Mouse (Mus musculus) hindbrain, embryonic 10.5 days (tissue): ENCODE results near the gene Coro1c. TPM values are rescaled to one million over a fixed set of nuclear protein-coding genes. Genes with fewer than 3 reads are reported as not detected.
A peak's percentile ranks its signal among the peaks of the same experiment; 100 is the strongest.

Experiments used
- DNase-seq: peaks from one replicate; pipeline ENCODE4 v3.0.0-alpha.2; 2017; ENCODE audit warnings: low spot score
- H3K27ac ChIP-seq: fragments of 300-500 bp; sonication (generic); 2 replicates; pipeline ENCODE4 v1.5.1; 2016; ENCODE audit warnings: mild to moderate bottlenecking, moderate library complexity
- H3K27me3 ChIP-seq: fragments of 300-500 bp; sonication (generic); 2 replicates; pipeline ENCODE4 v1.6.1; 2016; ENCODE audit warnings: mild to moderate bottlenecking; ENCODE audit not compliant: poor library complexity, insufficient read depth, severe bottlenecking
- H3K36me3 ChIP-seq: fragments of 300-500 bp; sonication (generic); 2 replicates; pipeline ENCODE4 v1.6.1; 2016; ENCODE audit warnings: mild to moderate bottlenecking, moderate library complexity
- H3K4me1 ChIP-seq: fragments of 300-500 bp; sonication (generic); replicated peaks from 2 replicates; pipeline ENCODE4 v1.6.1; 2016; ENCODE audit warnings: mild to moderate bottlenecking
- H3K4me3 ChIP-seq: fragments of 300-500 bp; sonication (generic); 2 replicates; pipeline ENCODE4 v1.5.1; 2016; ENCODE audit warnings: mild to moderate bottlenecking, moderate library complexity
- H3K9me3 ChIP-seq: fragments of 300-500 bp; sonication (generic); 2 replicates; pipeline ENCODE4 v1.6.1; 2016; ENCODE audit warnings: mild to moderate bottlenecking, moderate library complexity
- WGBS: fragments of 180-500 bp; shearing (Covaris S2); methylation state at CpG from one replicate; pipeline ENCODE4 v1.1.7; 2016; 5-methylcytosine and 5-hydroxymethylcytosine counted together
- polyA plus RNA-seq: library from polyadenylated mRNA; unstranded; fragments of >200 nt; fragmentation: Nextera tagmentation; extraction: Ambion mirVana; gene quantifications from 2 replicates; pipeline ENCODE4 v1.2.1, GENCODE M21; 2016

Coro1c gene
- polyA plus RNA-seq, 1 experiment from 2014 or later = 258 TPM

- DNase-seq = peak; percentile 29
- Histone ChIP-seq H3K9me3 (peaks cover 5% of the 10 kb centered on the region; the same call in 1 of the 2 replicates), H3K36me3 (no peaks in the 10 kb centered on the region), H3K27me3 (no peaks in the 10 kb centered on the region), H3K27ac (peak overlapping the region; percentile 50; the same call in 1 of the 2 replicates), H3K4me3 (no peak overlapping the region), H3K4me1 (peaks cover 26% of the 10 kb centered on the region)
- WGBS = 48% methylated on average over 9 of the region's 9 CpGs
These were observed 100.8 kb downstream of the Coro1c start for GRCm38 (mm10) chr5:113807712-113808111.

DNA sequence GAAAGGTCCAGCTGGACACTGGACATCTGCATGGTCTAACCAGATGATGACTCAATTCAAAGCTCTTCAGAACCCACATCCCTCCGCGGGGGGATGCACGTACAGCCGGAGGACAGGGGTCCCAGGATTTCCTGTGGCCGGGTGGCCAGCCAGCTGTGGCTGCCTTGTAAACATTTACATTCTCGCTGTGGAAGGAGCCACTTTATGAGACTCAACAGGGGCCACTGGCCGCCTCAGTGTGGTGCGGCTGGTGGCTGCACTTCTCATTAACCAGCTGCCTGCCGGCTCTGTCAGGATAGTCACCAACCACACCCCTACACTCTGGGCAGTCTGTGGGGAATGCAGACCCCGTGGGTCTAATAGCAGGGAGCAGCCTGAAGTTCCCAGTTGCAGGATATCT is 102.1 kb downstream of the Coro1c start:
- 40% methylated on average over 10 of the region's 10 CpGs for WGBS
- H3K27me3 ChIP-seq = no peaks in the 10 kb centered on the region
- no peak overlapping the region for H3K4me3 ChIP-seq
- H3K36me3 ChIP-seq = no peaks in the 10 kb centered on the region
- H3K4me1 ChIP-seq = peaks cover 26% of the 10 kb centered on the region
- H3K9me3 ChIP-seq = peaks cover 4% of the 10 kb centered on the region; the same call in 1 of the 2 replicates
- no peak for DNase-seq
- no peak overlapping the region for H3K27ac ChIP-seq

DNA sequence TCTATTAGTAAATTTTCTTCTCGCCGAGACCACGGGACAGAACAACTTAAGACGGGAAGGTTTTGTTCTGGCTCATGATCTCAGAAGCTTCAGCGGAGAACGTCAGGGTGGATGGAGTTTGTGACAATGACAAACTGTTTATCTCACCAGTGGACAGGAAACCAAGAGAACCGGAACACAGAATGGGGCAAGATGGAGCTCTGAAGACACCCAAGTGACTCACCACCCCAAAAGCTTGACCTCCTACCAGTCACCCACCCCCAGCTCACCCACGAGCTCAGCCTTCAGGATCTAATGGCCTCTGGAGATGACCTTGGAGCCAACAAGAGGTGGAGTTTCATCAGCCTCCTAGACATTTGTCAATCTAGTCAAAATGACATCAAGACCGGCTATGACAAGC is 103.3 kb downstream of the Coro1c start:
- Histone ChIP-seq H3K9me3 (no peaks in the 10 kb centered on the region), H3K27me3 (no peaks in the 10 kb centered on the region; the same call in 1 of the 2 replicates), H3K4me1 (peaks cover 31% of the 10 kb centered on the region), H3K4me3 (no peak overlapping the region), H3K36me3 (no peaks in the 10 kb centered on the region), H3K27ac (no peak overlapping the region)
- no peak for DNase-seq
- 92% methylated on average over 9 of the region's 9 CpGs for WGBS

- WGBS = 68% methylated on average over 7 of the region's 7 CpGs
- H3K4me1 ChIP-seq = peaks cover 39% of the 10 kb centered on the region
- no peaks in the 10 kb centered on the region for H3K9me3 ChIP-seq
- no peak for DNase-seq
- H3K27me3 ChIP-seq = peaks cover 3% of the 10 kb centered on the region
- H3K4me3 ChIP-seq = no peak overlapping the region
- no peaks in the 10 kb centered on the region for H3K36me3 ChIP-seq
- H3K27ac ChIP-seq = no peak overlapping the region
These were observed 104.1 kb downstream of the Coro1c start for GRCm38 (mm10) chr5:113804395-113804966.

GRCm38 (mm10) chr5:113800280-113800679 is 108.3 kb downstream of the Coro1c start, which contains the start of gene Tmem119:
Tmem119 (minus strand) TSS chr5:113800516.
- Histone ChIP-seq H3K4me1 (peaks cover 62% of the 10 kb centered on the region), H3K27ac (peak within 1 kb of the TSS; percentile 84)

GRCm38 (mm10) chr5:113799691-113800090 is 108.9 kb downstream of the Coro1c start:
- H3K27ac ChIP-seq = peak overlapping the region; percentile 84
- 0 out of 2 replicates have a peak, but pooled peaks cover 1% of the 10 kb centered on the region for H3K36me3 ChIP-seq
- peak overlapping the region; percentile 44 for H3K4me3 ChIP-seq
- peak; percentile 40 for DNase-seq
- peaks cover 48% of the 10 kb centered on the region for H3K27me3 ChIP-seq
- H3K9me3 ChIP-seq = no peaks in the 10 kb centered on the region
- H3K4me1 ChIP-seq = peaks cover 62% of the 10 kb centered on the region
- 38% methylated on average over 5 of the region's 5 CpGs for WGBS

More at GRCm38 (mm10) chr5:113800280-113800679, 108.3 kb downstream of the Coro1c start, which contains the start of gene Tmem119:
- DNase-seq = peak; percentile 86
- Histone ChIP-seq H3K36me3 (no peaks in the 10 kb centered on the region), H3K27me3 (peaks cover 42% of the 10 kb centered on the region), H3K9me3 (no peaks in the 10 kb centered on the region), H3K4me3 (peak within 1 kb of the TSS; percentile 44)
- 1% methylated on average over 11 of the region's 11 CpGs for WGBS

DNA sequence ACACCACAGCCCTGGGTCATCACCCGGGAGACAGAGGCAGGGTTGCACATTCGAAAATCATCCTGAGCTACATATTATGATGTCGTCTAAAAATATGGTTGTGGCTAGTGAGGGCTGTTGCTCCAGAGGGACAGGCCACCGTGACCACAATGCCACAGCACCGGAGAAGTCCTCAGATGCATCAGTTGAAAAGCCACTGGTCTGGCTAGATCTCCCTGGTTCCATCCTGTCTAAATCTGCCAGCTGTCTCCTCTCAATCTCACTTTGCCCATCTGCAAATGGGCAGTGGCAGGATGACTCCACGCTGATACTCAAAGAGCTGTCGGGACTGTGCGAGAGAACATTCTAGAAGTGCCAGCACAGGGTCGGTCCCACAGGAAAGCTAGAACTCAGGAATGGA is 110.0 kb downstream of the Coro1c start:
- H3K4me3 ChIP-seq = peak overlapping the region; percentile 44; the same call in 1 of the 2 replicates
- 0 out of 2 replicates have a peak, but pooled peaks cover 5% of the 10 kb centered on the region for H3K36me3 ChIP-seq
- no peaks in the 10 kb centered on the region for H3K9me3 ChIP-seq
- H3K27me3 ChIP-seq = peaks cover 52% of the 10 kb centered on the region
- H3K4me1 ChIP-seq = peaks cover 62% of the 10 kb centered on the region
- WGBS = 78% methylated on average over 9 of the region's 9 CpGs
- peak overlapping the region; percentile 23; the same call in 1 of the 2 replicates for H3K27ac ChIP-seq
- no peak for DNase-seq

- WGBS = 8% methylated on average over 19 of the region's 19 CpGs
- Histone ChIP-seq H3K27ac (peak overlapping the region; percentile 69), H3K27me3 (peaks cover 52% of the 10 kb centered on the region), H3K9me3 (no peaks in the 10 kb centered on the region), H3K4me3 (peak overlapping the region; percentile 33), H3K4me1 (peaks cover 65% of the 10 kb centered on the region), H3K36me3 (0 out of 2 replicates have a peak, but pooled peaks cover 5% of the 10 kb centered on the region)
- DNase-seq = peak; percentile 19
These were observed 111.2 kb downstream of the Coro1c start for GRCm38 (mm10) chr5:113797149-113797882.

GRCm38 (mm10) chr5:113796401-113797148 is 112.0 kb downstream of the Coro1c start:
- H3K27me3 ChIP-seq = peaks cover 52% of the 10 kb centered on the region
- WGBS = 9% methylated on average over 13 of the region's 13 CpGs
- peak overlapping the region; percentile 33 for H3K4me3 ChIP-seq
- H3K9me3 ChIP-seq = no peaks in the 10 kb centered on the region
- H3K27ac ChIP-seq = peak overlapping the region; percentile 69
- H3K36me3 ChIP-seq = 0 out of 2 replicates have a peak, but pooled peaks cover 5% of the 10 kb centered on the region
- peak; percentile 80 for DNase-seq
- peaks cover 72% of the 10 kb centered on the region for H3K4me1 ChIP-seq

Other genes with a start within 250 kb of the Coro1c start
- not detected in 2 replicates for gene 1700069L16Rik, start 184.0 kb downstream of the Coro1c start, polyA plus RNA-seq
- gene Ficd, start 173.0 kb downstream of the Coro1c start, polyA plus RNA-seq = 5.3 and 5.6 TPM in 2 replicates
- 66.0 and 77.9 TPM in 2 replicates for gene Sart3, start 136.2 kb downstream of the Coro1c start, polyA plus RNA-seq
- 103 and 116 TPM in 2 replicates for gene Iscu, start 136.0 kb downstream of the Coro1c start, polyA plus RNA-seq
- gene Tmem119, start 108.2 kb downstream of the Coro1c start, polyA plus RNA-seq = 34.4 and 46.0 TPM in 2 replicates
- 1.3 and 1.7 TPM in 2 replicates for gene Selplg, start 76.1 kb downstream of the Coro1c start, polyA plus RNA-seq
- gene Ssh1, start 85.1 kb upstream of the Coro1c start, polyA plus RNA-seq = 14.8 and 16.9 TPM in 2 replicates
- gene Dao, start 94.9 kb upstream of the Coro1c start, polyA plus RNA-seq = not detected in 2 replicates
- gene Usp30, start 156.7 kb upstream of the Coro1c start, polyA plus RNA-seq = 12.3 and 13.2 TPM in 2 replicates
- gene Svop, start 182.8 kb upstream of the Coro1c start, polyA plus RNA-seq = 11.3 and 30.3 TPM in 2 replicates
- 13.1 and 13.4 TPM in 2 replicates for gene Alkbh2, start 219.5 kb upstream of the Coro1c start, polyA plus RNA-seq
- gene Ung, start 221.6 kb upstream of the Coro1c start, polyA plus RNA-seq = 41.9 and 60.8 TPM in 2 replicates
- 1.8 TPM in 2 replicates for gene Acacb, start 237.8 kb upstream of the Coro1c start, polyA plus RNA-seq